Mouse (Mus musculus): ENCODE measurements around the gene Nol11. TPM values are rescaled to one million over a fixed set of nuclear protein-coding genes. Genes with fewer than 3 reads are reported as not detected.

The Nol11 gene
- 10 to 100 TPM; 32.5 to 39.6 TPM for total RNA-seq (2023)

GRCm38 (mm10) chr11:107188565-107189552 lies at the start of gene Nol11:
Gene Nol11 (minus strand): TSS chr11:107189381.

GRCm38 (mm10) chr11:107131749-107132421 lies 57.3 kb downstream of the Nol11 start, which contains the start of gene Bptf:
Gene Bptf (minus strand): TSS chr11:107132127.

Other genes with a start within 250 kb of the Nol11 start
- 10 to 100 TPM; 29.9 to 30.9 TPM for gene Kpna2, start 189.8 kb downstream of the Nol11 start, total RNA-seq (2023)
- gene 1810010H24Rik, start 163.7 kb downstream of the Nol11 start, total RNA-seq (2023): 1 to 10 TPM; 6.4 to 6.6 TPM
- 100 to 1,000 TPM; 179 to 183 TPM for gene Bptf, start 57.3 kb downstream of the Nol11 start, total RNA-seq (2023)